Mouse (Mus musculus) myocyte (in vitro differentiated cells): ENCODE results near the gene Slc22a15. TPM values are rescaled to one million over a fixed set of nuclear protein-coding genes. Genes with fewer than 3 reads are reported as not detected.

Experiments used
- H3K27me3 ChIP-seq: one replicate; pipeline ENCODE4 v1.6.1; 2011; ENCODE audit not compliant: control insufficient read depth, insufficient read depth, insufficient read length
- H3K36me3 ChIP-seq: one replicate; pipeline ENCODE4 v1.6.1; 2011; ENCODE audit not compliant: control insufficient read depth, insufficient read depth
- H3K4me2 ChIP-seq: one replicate; pipeline ENCODE4 v1.6.1; 2011; ENCODE audit warnings: low read depth, control low read depth
- H3K4me3 ChIP-seq: one replicate; pipeline ENCODE4 v1.5.1; 2011; ENCODE audit warnings: mild to moderate bottlenecking, control low read depth, moderate library complexity
- H3K79me2 ChIP-seq: one replicate; pipeline ENCODE4 v1.6.1; 2011; ENCODE audit not compliant: control insufficient read depth, insufficient read depth
- H3ac ChIP-seq: one replicate; pipeline ENCODE4 v1.6.1; 2011; ENCODE audit not compliant: control insufficient read depth, insufficient read length
- CEBPB ChIP-seq: IDR thresholded peaks from 2 replicates; pipeline ENCODE4 v1.6.1; 2011; ENCODE audit warnings: mild to moderate bottlenecking, moderate library complexity; ENCODE audit not compliant: poor library complexity, insufficient read depth, severe bottlenecking
- E2F4 ChIP-seq: IDR thresholded peaks from one replicate; pipeline ENCODE4 v1.6.1; 2011; ENCODE audit warnings: mild to moderate bottlenecking, control low read depth, moderate library complexity; ENCODE audit not compliant: insufficient read depth
- MAX ChIP-seq: IDR thresholded peaks from one replicate; pipeline ENCODE4 v1.6.1; 2011; ENCODE audit warnings: low read depth, mild to moderate bottlenecking, control low read depth
- MYOD1 ChIP-seq, 3 experiments: IDR thresholded peaks; one replicate each; pipeline ENCODE4 v1.6.1; 2011; ENCODE audit warnings: control low read depth in 2 of 3, low read depth in 2 of 3, mild to moderate bottlenecking in 2 of 3, moderate library complexity in 1 of 3; ENCODE audit not compliant: insufficient read length in 2 of 3, control insufficient read depth in 1 of 3
- MYOG ChIP-seq, 3 experiments: IDR thresholded peaks; one replicate each; pipeline ENCODE4 v1.6.1; 2011; ENCODE audit warnings: control low read depth in 2 of 3, low read depth in 2 of 3, mild to moderate bottlenecking in 2 of 3; ENCODE audit not compliant: insufficient read length in 2 of 3, control insufficient read depth in 1 of 3, insufficient read depth in 1 of 3
- POLR2A ChIP-seq: IDR thresholded peaks from one replicate; pipeline ENCODE4 v1.6.1; 2011; ENCODE audit warnings: low read depth, mild to moderate bottlenecking, control low read depth, moderate library complexity; ENCODE audit not compliant: insufficient read length
- POLR2AphosphoS2 ChIP-seq: IDR thresholded peaks from one replicate; pipeline ENCODE4 v1.6.1; 2011; ENCODE audit warnings: low read depth, control low read depth; ENCODE audit not compliant: insufficient read length
- REST ChIP-seq: IDR thresholded peaks from one replicate; pipeline ENCODE4 v1.6.1; 2011; ENCODE audit warnings: mild to moderate bottlenecking, control low read depth, moderate library complexity; ENCODE audit not compliant: insufficient read depth, insufficient read length
- SRF ChIP-seq: IDR thresholded peaks from one replicate; pipeline ENCODE4 v1.6.1; 2011; ENCODE audit warnings: low read depth; ENCODE audit not compliant: control insufficient read depth, insufficient read length
- TCF12 ChIP-seq: IDR thresholded peaks from one replicate; pipeline ENCODE4 v1.6.1; 2011; ENCODE audit warnings: mild to moderate bottlenecking, control low read depth; ENCODE audit not compliant: poor library complexity, insufficient read depth, severe bottlenecking
- TCF3 ChIP-seq: IDR thresholded peaks from one replicate; pipeline ENCODE4 v1.6.1; 2011; ENCODE audit warnings: low read depth, control low read depth; ENCODE audit not compliant: insufficient read length
- USF1 ChIP-seq: IDR thresholded peaks from one replicate; pipeline ENCODE4 v1.6.1; 2011; ENCODE audit warnings: low read depth, mild to moderate bottlenecking, control low read depth, moderate library complexity
- polyA plus RNA-seq: library from polyadenylated mRNA; unstranded; fragments of >200 nt; fragmentation: generic; extraction: Trizol; gene quantifications from one replicate; pipeline ENCODE4 v1.2.1, GENCODE M21; 2012; ENCODE audit warnings: missing spikeins

Slc22a15 gene
- polyA plus RNA-seq, 1 experiment: 6.2 TPM

DNA sequence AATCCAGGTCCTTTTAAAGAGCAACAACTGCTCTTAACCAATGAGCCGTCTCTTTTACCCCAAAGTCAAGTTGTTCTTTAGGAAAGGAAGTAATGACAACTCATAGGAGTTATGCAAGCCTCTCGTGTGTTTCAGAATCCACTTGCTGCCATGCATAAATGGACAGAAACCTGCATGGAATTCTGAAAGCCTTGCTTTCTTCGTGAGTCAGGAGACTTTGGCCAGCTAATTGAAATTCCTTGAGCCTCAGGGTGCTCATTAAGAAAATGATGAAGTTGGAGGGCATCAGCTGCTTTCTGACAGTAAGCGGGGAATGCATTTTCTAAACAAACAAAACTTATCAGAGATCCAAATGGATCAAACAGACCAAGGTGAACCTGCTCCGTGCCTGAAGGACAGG, 21.0 kb upstream of the Slc22a15 start:
- no peak overlapping the region for H3ac ChIP-seq
- no peaks in the 10 kb centered on the region for H3K27me3 ChIP-seq
- TF ChIP-seq E2F4 (no peak), REST (no peak), POLR2A (no peak), MYOG (IDR thresholded peaks at IDR 0.05; ENCODE audit: control insufficient read depth in 1 of 3, insufficient read depth in 1 of 3, insufficient read length in 2 of 3, low read depth in 2 of 3) (no peak), POLR2AphosphoS2 (no peak), SRF (no peak), CEBPB (no peak)
- H3K4me2 ChIP-seq: no peak overlapping the region
- no peaks in the 10 kb centered on the region for H3K36me3 ChIP-seq
- no peak overlapping the region for H3K4me3 ChIP-seq
- no peaks in the 10 kb centered on the region for H3K79me2 ChIP-seq

DNA sequence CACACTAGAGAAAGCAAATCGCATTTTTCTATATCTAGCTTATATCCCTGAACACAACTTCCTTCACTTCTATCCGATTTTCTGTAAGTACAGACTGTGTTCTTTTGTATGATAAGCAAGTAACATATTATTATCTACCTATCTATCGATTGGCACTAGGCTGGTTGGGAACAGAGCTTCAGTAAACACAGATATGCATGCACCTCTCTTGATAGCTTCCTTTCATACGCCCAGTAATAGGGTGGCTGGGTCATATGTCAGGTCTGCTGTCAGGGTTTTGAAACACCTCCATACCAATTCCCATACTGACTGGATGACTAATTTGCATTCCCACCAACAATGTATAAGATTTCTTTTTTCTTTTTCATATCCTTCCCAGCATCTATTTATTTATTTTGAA, 16.2 kb upstream of the Slc22a15 start:
- TF ChIP-seq POLR2AphosphoS2: no peak
- TF ChIP-seq REST: no peak
- TF ChIP-seq USF1: no peak
- TF ChIP-seq MYOG (IDR thresholded peaks at IDR 0.05; ENCODE audit: control insufficient read depth in 1 of 3, insufficient read depth in 1 of 3, insufficient read length in 2 of 3, low read depth in 2 of 3): no peak
- Histone ChIP-seq H3K36me3 (no peaks in the 10 kb centered on the region), H3K27me3 (no peaks in the 10 kb centered on the region), H3K4me3 (no peak overlapping the region), H3ac (no peak overlapping the region), H3K4me2 (no peak overlapping the region), H3K79me2 (no peaks in the 10 kb centered on the region)

DNA sequence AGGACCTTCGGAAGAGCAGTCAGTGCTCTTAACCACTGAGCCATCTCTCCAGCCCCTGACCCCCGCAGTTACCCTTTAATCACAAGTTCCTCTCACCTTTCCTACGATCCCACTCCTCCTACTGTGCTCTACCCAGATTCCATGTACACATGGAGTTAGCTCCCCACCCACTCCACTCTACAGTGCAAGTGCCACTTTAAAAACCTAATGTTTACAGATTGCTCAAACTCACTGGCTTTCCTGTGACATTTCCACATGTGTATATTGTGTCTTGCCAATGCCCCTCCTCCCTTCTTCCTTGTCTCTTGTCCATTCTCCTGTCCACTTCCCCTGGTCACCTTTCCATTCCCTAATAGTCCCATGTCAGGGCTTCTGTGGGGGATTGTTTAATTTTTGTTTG, 15.6 kb upstream of the Slc22a15 start:
- Histone ChIP-seq H3K4me3 (no peak overlapping the region), H3K79me2 (no peaks in the 10 kb centered on the region), H3ac (no peak overlapping the region), H3K36me3 (no peaks in the 10 kb centered on the region), H3K4me2 (no peak overlapping the region), H3K27me3 (no peaks in the 10 kb centered on the region)
- TF ChIP-seq REST (no peak), E2F4 (no peak), SRF (no peak), POLR2A (no peak), MAX (no peak), CEBPB (no peak), MYOD1 (IDR thresholded peaks at IDR 0.05; ENCODE audit: control insufficient read depth in 1 of 3, insufficient read length in 2 of 3, low read depth in 2 of 3) (no peak), MYOG (IDR thresholded peaks at IDR 0.05; ENCODE audit: control insufficient read depth in 1 of 3, insufficient read depth in 1 of 3, insufficient read length in 2 of 3, low read depth in 2 of 3) (no peak), POLR2AphosphoS2 (no peak), USF1 (no peak), TCF3 (no peak), TCF12 (no peak)

DNA sequence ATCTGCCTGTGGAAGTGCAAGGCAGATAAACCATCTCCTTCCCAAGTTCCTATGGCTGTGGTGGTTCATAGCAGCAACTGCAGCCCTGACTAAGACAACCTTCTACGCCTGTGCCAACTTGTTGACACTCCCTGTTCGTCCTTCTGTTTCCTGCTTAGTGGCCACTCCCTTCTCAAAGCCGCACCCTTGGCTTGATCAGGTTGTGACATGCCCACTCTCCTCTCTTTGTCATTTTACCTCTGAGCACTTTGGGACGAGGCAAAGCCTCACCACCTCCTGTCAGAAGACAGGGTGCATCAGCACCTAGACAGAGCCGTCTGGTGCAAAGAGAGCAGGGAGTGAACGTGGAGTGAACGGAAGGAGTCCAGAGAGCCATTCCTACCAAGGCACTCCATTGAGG, 14.9 kb upstream of the Slc22a15 start:
- H3K4me3 ChIP-seq: no peak overlapping the region
- no peaks in the 10 kb centered on the region for H3K79me2 ChIP-seq
- TF ChIP-seq CEBPB (no peak), USF1 (no peak), MYOD1 (IDR thresholded peaks at IDR 0.05; ENCODE audit: control insufficient read depth in 1 of 3, insufficient read length in 2 of 3, low read depth in 2 of 3) (no peak), MAX (no peak), E2F4 (no peak), MYOG (IDR thresholded peaks at IDR 0.05; ENCODE audit: control insufficient read depth in 1 of 3, insufficient read depth in 1 of 3, insufficient read length in 2 of 3, low read depth in 2 of 3) (no peak)
- H3K4me2 ChIP-seq: no peak overlapping the region
- no peaks in the 10 kb centered on the region for H3K27me3 ChIP-seq
- H3ac ChIP-seq: no peak overlapping the region
- no peaks in the 10 kb centered on the region for H3K36me3 ChIP-seq

DNA sequence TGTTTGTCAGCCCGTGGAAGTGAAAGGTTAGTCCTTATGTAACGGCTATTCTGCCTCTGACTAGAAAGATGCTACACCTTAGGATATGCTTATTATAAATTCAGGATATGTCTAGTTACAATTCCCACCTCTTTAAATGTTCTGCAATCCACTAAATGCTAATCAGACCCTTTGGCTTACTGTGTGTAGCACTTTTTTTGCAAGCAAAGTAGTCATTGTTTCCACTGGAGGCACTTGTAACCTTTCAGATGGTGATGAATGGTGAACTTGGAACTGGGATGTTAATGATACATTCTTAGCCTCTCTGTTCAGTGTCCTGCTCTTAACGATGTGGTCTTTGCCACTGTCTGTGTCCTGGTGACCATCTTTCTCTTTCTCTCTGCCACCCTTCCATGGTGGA, 12.1 kb upstream of the Slc22a15 start:
- no peaks in the 10 kb centered on the region for H3K36me3 ChIP-seq
- H3ac ChIP-seq: no peak overlapping the region
- H3K27me3 ChIP-seq: no peaks in the 10 kb centered on the region
- TF ChIP-seq MAX (no peak), POLR2A (no peak), REST (no peak), TCF12 (no peak), CEBPB (no peak), POLR2AphosphoS2 (no peak), MYOD1 (IDR thresholded peaks at IDR 0.05; ENCODE audit: control insufficient read depth in 1 of 3, insufficient read length in 2 of 3, low read depth in 2 of 3) (no peak), TCF3 (no peak), SRF (no peak), MYOG (IDR thresholded peaks at IDR 0.05; ENCODE audit: control insufficient read depth in 1 of 3, insufficient read depth in 1 of 3, insufficient read length in 2 of 3, low read depth in 2 of 3) (no peak), USF1 (no peak), E2F4 (no peak)
- H3K79me2 ChIP-seq: no peaks in the 10 kb centered on the region
- no peak overlapping the region for H3K4me3 ChIP-seq
- no peak overlapping the region for H3K4me2 ChIP-seq
